Mouse (Mus musculus) urinary bladder, postnatal 36 days (tissue): Measurements from ENCODE around the gene Tppp3.

Experiments used
- DNase-seq, 2 experiments: peaks; one replicate each; pipeline ENCODE4 v3.0.0; 2022; ENCODE audit warnings: low spot score in 2 of 2, mixed read lengths in 1 of 2

Tppp3 gene

GRCm38 (mm10) chr8:105484392-105484791 lies 13.1 kb upstream of the Tppp3 start:
- DNase-seq: peak in 1 of 2 experiments; percentile 70

DNA sequence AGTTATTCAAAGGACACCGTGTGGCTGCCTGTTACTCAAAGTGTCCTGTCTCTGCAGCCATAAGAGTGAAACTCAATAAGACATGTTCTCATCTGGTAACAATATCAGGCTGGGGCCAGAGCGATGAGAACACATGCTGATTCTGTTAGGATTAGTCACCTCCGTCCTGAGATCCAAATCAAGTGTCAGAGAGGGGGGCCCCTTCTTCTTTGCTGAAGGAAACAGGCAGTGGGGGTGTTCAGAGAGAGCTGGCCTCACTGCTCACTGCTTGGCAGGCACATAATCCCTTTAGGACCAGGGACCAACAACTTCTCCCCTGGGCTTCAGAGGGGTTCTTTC lies 12.7 kb upstream of the Tppp3 start:
- DNase-seq: no peak

- DNase-seq: peak in 1 of 2 experiments; percentile 61
Measured at GRCm38 (mm10) chr8:105483212-105484029, 12.1 kb upstream of the Tppp3 start.

DNA sequence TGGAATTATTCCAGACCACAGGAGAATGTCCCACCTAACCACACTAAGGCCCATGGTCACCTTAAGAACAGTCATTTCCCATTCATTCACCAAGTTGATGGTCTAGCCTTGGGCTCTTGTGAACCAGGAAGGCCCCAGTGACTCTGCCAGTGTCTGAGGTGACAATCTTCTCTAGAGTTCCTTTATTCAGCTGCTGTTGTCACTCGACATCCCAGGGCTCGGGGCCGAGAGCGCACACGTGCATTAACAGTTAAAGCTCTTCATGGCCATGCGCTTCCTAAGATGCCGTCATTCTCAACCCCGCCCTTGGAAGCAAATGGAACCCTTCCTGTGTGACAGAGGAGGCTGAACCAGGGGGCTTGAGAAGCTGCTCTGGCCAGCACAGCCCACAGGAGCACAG lies 10.8 kb upstream of the Tppp3 start:
- no peak for DNase-seq

DNA sequence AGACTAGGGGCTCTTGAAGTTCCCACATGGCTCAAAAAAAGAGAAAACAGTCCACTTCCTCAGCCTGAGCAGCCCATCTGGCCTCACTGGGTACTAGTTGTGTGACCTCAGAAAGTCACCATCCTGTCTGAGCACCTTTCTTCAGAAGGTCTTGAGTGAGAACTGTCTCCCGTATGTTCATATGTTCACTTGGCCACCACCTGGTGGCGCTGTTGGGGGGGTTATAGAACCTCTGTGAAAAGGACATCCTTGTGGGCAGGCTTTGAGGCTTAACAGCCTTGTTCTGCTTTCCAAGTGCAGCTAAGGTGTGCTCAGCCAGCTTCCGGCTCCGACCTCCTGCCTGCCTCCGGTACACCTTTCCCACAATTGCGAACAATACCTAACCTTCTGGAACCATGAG lies 10.1 kb upstream of the Tppp3 start:
- DNase-seq: no peak

GRCm38 (mm10) chr8:105481013-105481412 lies 9.7 kb upstream of the Tppp3 start:
- DNase-seq: no peak

DNA sequence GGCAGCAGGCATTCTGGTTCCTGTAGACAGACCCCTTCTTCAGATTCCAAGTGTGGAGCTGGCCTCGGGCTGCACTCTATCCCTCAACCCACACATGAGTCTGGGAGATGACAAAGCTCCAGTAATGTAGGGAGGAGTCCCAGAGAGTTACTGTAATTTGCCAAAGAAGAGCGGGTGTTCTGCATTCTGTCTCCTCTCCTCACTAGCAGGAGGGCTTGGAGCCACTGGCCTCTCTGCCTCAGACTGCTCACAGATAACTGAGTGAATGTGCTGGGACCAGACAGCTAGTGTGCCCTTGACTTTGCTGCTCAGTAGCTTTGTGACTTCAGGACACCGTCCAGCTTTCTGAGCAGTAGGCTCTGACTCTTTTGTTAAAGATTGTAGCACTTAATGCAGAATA lies 6.5 kb upstream of the Tppp3 start:
- no peak for DNase-seq

DNA sequence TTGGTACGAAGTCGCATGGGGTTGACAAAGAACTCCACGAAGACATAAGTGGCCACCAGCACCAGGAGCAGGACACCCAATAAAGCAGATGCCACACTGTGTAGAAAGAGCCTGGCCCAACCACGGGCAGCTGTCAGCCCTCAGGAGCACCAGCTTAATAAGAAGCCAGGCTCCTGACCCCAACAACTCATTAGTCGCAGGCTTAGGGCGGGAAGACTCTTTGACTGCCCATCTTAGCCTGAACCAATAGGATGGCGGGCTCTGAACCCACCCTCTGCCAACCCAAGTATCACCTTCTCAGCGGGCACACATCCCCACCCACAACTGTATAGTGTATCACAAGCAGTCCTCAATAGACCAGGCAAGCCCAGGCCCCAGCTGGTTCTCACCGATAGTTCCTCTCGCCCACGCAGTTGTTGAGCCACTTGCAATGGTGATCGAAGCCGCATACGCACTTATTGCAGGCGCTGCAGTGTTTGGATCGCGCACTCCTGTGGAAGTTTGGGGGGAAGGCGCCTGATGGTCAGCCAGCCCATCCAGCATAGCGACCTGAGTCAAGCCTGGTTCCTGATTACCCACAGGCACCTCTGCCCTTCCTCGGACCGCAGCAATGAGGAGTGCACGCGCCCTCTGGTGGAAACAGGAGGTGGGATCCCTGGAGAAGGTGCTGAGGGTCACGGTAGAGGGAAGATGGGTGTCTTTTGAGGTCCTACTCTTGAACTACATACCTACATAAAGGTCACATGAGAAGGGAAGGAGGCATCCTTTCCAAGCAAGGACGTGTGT lies 5.5 kb upstream of the Tppp3 start:
- peak in 1 of 2 experiments; percentile 65 for DNase-seq

- DNase-seq: no peak
Measured at GRCm38 (mm10) chr8:105476161-105476560, 4.8 kb upstream of the Tppp3 start.

DNA sequence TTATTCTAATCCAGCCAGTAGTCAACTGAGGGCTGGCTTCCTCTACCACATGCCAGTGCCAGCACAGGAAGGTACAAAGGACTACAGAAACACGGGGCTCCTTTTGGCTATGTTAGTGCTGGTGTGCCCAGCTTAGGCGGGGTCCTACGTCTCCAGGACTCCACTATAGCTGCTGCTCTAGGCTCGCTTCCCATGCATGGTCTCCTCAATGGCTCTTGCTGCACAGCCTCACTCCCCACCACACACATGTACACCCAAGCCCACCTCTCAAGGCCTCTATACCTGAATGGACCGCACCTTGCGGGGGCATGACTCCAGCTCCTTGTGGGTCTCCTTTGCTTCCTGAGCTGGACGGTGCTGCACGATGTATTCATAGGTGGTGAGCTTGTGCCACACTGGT lies 4.4 kb upstream of the Tppp3 start:
- DNase-seq: no peak

GRCm38 (mm10) chr8:105475254-105475653 lies 3.9 kb upstream of the Tppp3 start:
- DNase-seq: no peak

DNA sequence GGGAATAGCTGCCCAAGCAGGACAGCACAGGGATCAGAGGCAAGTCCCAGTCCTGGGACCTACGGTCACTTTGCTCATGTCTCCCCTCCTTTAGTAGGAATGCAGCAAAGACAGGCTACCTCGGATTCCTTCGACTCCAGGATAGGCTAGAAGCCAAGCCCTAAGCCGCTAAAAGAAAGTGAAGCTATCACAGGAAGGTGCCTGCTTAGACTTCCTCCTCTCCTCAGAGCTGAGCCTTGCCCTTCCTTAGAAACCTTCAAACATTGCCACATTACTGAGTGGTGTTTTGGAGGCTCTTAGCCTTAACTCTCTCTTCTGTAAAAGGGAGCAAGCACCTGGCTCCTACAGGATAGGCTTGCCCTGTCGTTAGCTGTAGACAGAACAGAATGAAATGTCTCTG lies 3.4 kb upstream of the Tppp3 start:
- no peak for DNase-seq

- peak in 1 of 2 experiments; percentile 59 for DNase-seq
Measured at GRCm38 (mm10) chr8:105473816-105474606, 2.7 kb upstream of the Tppp3 start.

DNA sequence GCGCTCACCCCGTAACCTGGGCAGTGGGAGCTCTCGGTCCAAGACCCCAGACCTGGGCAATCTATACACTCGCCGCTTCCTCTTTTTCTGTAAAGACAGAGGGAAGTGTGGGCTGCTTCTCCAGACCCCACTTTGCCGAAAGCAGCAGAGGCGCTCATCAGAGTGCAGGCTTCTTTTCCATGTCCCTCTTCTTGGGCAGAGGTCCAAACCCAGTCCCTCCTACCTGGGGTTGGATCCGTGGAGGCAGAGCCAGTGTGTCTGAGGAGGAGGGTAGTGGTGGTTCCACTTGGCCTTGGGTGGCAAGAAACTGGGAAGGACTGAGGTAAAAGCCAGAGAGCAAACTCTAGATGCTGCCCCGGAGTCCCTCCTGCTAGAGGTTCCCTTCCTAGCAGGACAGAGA lies 1.7 kb upstream of the Tppp3 start:
- DNase-seq: no peak

DNA sequence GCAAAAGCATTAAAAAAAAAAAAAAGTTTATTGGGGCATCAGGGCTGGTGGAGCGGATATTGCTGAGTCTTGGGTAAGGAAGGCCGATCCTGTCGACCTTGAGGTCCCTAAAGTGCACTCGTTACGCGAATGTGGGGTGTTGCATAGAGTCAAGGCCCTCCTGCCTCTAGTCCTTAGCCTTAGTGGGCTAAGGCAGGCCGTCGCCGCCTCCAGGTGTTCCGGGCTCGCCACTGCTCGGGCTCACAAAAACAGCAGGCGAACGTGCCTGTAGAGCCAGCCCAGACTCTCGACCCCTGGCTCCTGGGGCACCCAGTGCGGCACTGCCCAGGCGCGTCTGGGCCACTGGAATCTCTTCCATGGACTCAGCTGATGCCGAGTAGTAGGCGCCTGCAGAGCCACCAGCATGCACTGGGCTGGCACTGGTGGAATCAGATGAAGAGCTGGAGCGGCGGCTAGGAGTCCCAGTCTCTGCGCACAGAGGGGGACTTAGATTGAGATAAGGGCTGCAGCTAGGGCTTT lies 1.1 kb upstream of the Tppp3 start:
- no peak for DNase-seq

GRCm38 (mm10) chr8:105470681-105471313 lies 529 bp downstream of the Tppp3 start:
- DNase-seq: no peak

- no peak for DNase-seq
Measured at GRCm38 (mm10) chr8:105470262-105470661, 1.1 kb downstream of the Tppp3 start.

- no peak for DNase-seq
Measured at GRCm38 (mm10) chr8:105469816-105470215, 1.5 kb downstream of the Tppp3 start.

- peak in 1 of 2 experiments; percentile 56 for DNase-seq
Measured at GRCm38 (mm10) chr8:105469041-105469695, 2.2 kb downstream of the Tppp3 start.

GRCm38 (mm10) chr8:105468002-105468720 lies 3.2 kb downstream of the Tppp3 start:
- DNase-seq: no peak
